Mouse (Mus musculus): ENCODE data around the gene Hnrnpdl. TPM values are rescaled to one million over a fixed set of nuclear protein-coding genes. Genes with fewer than 3 reads are reported as not detected.

Hnrnpdl gene
- 10 to 100 TPM; 60.9 to 70.1 TPM for total RNA-seq (2021)
- long read RNA-seq, experiment 1, transcript Hnrnpdl-201 (9 exons, 2,149 nt): minor isoform, 10 of 52 reads
- long read RNA-seq, experiment 1, transcript Hnrnpdl-202 (8 exons, 2,752 nt): major isoform, 25 of 52 reads
- long read RNA-seq, experiment 1, partial matches to known transcripts: 9 of 52 reads
- long read RNA-seq, experiment 1, other reads (novel, unspliced or antisense): 4 of 52 reads
- long read RNA-seq, experiment 2, transcript Hnrnpdl-202 (8 exons, 2,752 nt): major isoform, 30 of 59 reads
- long read RNA-seq, experiment 2, transcript Hnrnpdl-201 (9 exons, 2,149 nt): minor isoform, 9 of 59 reads
- long read RNA-seq, experiment 2, transcript Hnrnpdl-207 (7 exons, 2,374 nt): minor isoform, 6 of 59 reads
- long read RNA-seq, experiment 2, partial matches to known transcripts: 11 of 59 reads
- long read RNA-seq, experiment 2, other reads (novel, unspliced or antisense): 3 of 59 reads

- intact Hi-C loops (cut with DNase I): loop anchor here (2.0 to 10.0 kb wide), 4 partner anchors 61 to 795 kb away; partner anchors contain the start of genes 4930524J08Rik and Hnrnpd
- peak; percentile 93 for DNase-seq
These were observed at the start of gene Hnrnpdl, which contains the start of gene Enoph1 for GRCm38 (mm10) chr5:100039602-100040142. Gene Hnrnpdl (minus strand): TSS chr5:100039664. Gene Enoph1 (plus strand): TSS chr5:100039985.

DNA sequence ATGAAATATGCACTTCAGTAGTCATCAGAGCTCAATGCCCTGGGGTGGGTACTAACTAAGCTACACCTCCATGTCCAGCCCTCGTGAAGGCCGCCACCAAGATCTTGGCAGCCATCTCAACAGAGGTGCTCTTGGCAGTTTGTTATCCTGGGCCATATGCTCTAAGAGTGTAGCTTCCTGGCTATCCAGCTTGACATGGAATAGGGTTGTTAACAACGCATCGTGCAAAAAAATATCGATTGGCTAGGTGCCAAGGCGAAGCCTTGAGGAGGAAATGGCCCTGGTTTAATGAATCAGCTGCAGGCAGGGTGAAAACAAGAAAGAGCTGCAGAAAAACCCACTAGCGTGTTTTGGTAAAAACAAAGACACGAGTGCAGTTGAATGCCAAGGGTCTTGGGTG lies 45.6 kb upstream of the Hnrnpdl start:
- intact Hi-C loops (cut with DNase I): no loop called here
- peak in 1 of 2 experiments; percentile 51 for DNase-seq

- no peak for DNase-seq
- intact Hi-C loops (cut with DNase I): no loop called here
These were observed 44.6 kb upstream of the Hnrnpdl start for GRCm38 (mm10) chr5:100083953-100084562.

DNA sequence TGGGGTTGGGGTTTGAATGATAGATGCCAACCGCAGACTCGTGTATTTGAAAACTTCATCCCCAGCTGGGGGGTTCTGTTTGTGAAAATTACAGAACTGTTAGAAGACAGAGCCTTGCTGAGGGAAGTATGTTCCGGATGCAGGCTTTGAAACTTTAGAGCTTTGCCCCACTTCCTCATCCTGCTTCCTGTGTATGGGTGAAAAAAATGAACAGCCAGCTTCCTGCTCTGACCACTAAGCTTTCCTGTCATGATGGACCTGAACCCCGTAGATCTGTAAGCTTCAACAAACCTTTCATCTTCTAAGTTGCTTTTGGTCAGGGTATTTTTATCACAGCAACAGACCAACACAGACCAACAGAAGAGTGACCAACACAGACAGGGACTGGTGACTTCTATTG lies 42.5 kb upstream of the Hnrnpdl start:
- no peak for DNase-seq
- intact Hi-C loops (cut with DNase I): no loop called here

- intact Hi-C loops (cut with DNase I): no loop called here
- no peak for DNase-seq
These were observed 40.4 kb upstream of the Hnrnpdl start for GRCm38 (mm10) chr5:100079931-100080275.

DNA sequence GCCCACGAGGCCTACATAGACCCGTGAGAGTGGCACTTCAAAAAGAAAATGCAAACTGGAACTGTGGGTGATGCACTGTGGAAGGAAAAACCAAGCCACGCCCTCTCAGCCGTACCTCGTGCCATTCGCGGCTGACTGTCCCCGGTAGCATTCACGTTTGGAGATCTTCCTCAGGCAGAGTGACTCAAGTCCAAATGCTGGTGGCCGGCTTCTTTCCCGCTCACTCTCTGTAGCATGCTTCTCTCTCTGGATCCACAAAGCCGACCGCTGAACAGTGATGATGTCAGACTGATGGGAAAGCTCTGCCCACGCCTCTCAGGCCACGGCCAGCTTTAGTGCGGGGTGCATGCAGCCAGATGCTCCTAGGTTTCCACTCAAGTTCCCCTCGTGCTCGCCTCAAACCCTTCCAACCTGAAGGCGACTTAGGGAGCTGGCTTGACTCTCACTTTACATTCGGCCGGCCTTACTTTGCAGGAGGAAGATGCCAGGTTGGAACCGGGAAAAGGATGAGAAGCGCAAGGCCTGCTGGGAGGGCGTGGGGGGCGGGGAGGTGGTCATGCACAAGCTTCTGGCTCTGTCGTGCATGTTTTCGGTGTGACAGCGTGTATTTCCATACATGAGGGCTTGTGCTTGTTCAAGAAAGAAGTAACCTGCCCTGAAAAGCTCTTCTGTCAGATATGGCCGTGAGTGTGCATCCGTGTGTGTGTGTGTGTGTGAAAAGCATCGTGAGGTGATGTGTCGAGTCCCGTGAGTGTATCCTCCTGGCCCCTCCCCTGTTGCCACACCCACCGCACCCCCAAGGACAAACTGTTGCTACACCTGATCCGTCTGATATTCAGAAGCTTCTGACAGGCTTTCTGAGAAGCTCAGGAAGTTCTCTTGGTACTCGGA lies 39.8 kb upstream of the Hnrnpdl start:
- DNase-seq: peak in 1 of 2 experiments; percentile 17
- intact Hi-C loops (cut with DNase I): no loop called here

DNA sequence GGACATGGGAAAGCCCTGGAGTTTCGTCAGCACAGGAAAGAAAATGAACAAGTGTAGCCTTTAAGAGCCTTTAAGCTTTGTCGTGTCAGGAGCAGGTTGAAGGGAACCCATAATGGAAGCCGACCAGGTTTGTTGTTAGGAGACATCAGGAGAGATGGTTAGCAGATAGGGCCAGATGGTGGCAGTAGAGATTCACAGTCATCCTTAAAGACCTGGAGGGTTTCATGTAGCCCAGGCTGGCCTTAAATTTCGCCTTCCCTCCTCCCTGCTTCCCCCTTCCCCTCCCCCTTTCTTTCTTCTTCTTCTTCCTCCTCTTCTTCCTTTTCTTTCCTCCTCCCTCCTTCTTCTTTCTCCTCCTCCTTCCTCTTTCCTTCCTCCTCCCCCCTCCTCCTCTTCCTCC lies 35.1 kb upstream of the Hnrnpdl start:
- intact Hi-C loops (cut with DNase I): loop anchor here (5.0 kb wide), 1 partner anchor 93 kb away; no protein-coding TSS in a partner anchor
- DNase-seq: no peak

DNA sequence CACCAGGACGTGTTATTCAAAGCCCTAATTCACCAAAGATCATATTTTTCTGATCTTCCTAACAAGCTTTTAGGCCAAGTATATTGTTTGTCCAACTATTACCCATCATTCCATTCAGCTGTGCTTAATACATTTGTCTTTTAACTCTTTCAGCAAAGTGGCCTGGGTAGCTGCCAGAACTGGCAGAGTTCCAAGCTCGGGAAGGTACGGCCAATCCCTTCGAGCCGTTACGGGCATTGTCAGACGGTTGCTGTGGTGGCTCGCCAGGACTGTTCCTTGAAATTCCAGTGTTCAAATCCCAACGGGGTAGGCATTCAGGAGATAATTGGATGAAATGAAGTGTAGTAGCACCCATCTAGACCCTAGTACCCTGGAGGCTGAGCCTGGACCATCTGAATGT lies 33.1 kb upstream of the Hnrnpdl start:
- intact Hi-C loops (cut with DNase I): loop anchor here (5.0 kb wide), 1 partner anchor 95 kb away; no protein-coding TSS in a partner anchor
- DNase-seq: no peak

GRCm38 (mm10) chr5:100071541-100071940 lies 32.1 kb upstream of the Hnrnpdl start:
- intact Hi-C loops (cut with DNase I): loop anchor here (5.0 kb wide), 1 partner anchor 96 kb away; no protein-coding TSS in a partner anchor
- no peak for DNase-seq

GRCm38 (mm10) chr5:100070255-100070654 lies 30.8 kb upstream of the Hnrnpdl start:
- DNase-seq: peak; percentile 85 to 90
- intact Hi-C loops (cut with DNase I): loop anchor here (1.0 to 5.0 kb wide), 3 partner anchors 97 to 252 kb away; no protein-coding TSS in a partner anchor

DNA sequence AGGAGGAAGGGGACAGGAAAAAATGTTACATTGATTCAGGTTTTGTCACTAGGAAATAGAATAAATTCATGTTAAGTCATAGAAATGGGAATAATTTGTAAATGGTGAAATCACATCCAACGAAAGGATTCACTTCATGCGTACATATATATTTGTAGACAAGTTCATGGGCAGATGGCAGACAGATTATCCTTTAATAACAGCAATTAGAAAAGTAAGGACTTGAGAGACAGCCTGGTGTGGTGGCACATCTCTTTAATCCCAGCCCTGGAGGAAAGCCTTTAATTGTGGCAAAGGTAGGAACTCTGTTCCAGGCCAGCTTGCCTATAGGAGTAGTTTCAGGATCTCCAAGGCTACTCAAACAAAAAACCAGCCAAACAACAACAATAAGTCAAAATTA lies 30.1 kb upstream of the Hnrnpdl start:
- intact Hi-C loops (cut with DNase I): no loop called here
- no peak for DNase-seq

GRCm38 (mm10) chr5:100067579-100067978 lies 28.1 kb upstream of the Hnrnpdl start:
- intact Hi-C loops (cut with DNase I): no loop called here
- no peak for DNase-seq

GRCm38 (mm10) chr5:100060876-100061275 lies 21.4 kb upstream of the Hnrnpdl start:
- intact Hi-C loops (cut with DNase I): no loop called here
- DNase-seq: no peak

DNA sequence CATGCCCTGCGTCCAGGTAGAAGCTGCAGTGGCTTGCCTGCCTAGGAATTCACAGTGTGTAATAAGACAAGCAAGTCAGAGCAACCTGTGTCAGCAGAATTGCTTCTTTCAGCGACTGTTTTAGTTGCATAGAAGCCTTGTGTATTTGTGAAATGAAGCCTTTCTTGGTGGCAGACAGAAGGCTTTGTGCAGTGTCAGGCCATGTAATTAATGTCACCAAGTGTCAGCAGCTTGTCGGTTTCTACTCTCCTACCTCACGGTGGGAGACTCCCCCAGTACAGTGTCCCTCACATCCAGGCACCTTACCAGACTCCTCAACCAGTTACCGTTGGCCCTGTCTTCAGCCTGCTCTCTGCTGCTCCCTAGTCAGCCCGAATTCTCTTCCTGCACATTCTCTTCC lies 19.9 kb upstream of the Hnrnpdl start:
- intact Hi-C loops (cut with DNase I): no loop called here
- no peak for DNase-seq

DNA sequence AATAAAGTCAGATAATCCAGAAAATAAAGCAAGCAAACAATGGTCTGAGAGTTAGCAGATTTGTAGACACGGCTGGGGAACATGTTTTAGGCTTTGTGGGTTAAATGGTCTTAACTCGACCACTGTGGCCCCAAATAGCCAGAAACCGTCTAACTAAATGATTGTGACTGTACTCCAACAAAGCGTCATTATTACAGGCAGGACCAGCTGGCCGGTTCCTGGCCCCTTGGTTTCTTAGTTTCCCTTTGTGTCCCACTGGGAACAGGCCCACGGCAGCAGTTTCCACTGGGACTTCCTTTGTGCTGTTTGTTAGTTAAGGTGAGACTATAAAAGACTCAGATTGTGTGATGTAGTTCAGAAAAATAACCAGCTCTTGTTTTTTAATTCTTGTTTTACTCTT lies 19.3 kb upstream of the Hnrnpdl start:
- no peak for DNase-seq
- intact Hi-C loops (cut with DNase I): no loop called here

GRCm38 (mm10) chr5:100057461-100058209 lies 18.2 kb upstream of the Hnrnpdl start:
- intact Hi-C loops (cut with DNase I): no loop called here
- DNase-seq: no peak

GRCm38 (mm10) chr5:100055866-100056369 lies 16.5 kb upstream of the Hnrnpdl start:
- intact Hi-C loops (cut with DNase I): no loop called here
- no peak for DNase-seq

- intact Hi-C loops (cut with DNase I): no loop called here
- no peak for DNase-seq
These were observed 15.5 kb upstream of the Hnrnpdl start for GRCm38 (mm10) chr5:100054807-100055547.

GRCm38 (mm10) chr5:100052728-100053127 lies 13.3 kb upstream of the Hnrnpdl start:
- intact Hi-C loops (cut with DNase I): no loop called here

More at GRCm38 (mm10) chr5:100052728-100053127, 13.3 kb upstream of the Hnrnpdl start:
- DNase-seq: no peak

Data from heart, postnatal 14 days (tissue).